Mouse (Mus musculus) C2C12 (cell line): ENCODE data around the gene Rbm44.

Experiments used
- CEBPB ChIP-seq: IDR thresholded peaks from one replicate; pipeline ENCODE4 v1.6.1; 2011; ENCODE audit warnings: low read depth, mild to moderate bottlenecking, control low read depth, moderate library complexity
- CTCF ChIP-seq: IDR thresholded peaks from one replicate; pipeline ENCODE4 v1.5.1; 2011; ENCODE audit not compliant: control insufficient read depth, insufficient read depth, insufficient read length
- FOSL1 ChIP-seq: IDR thresholded peaks from one replicate; pipeline ENCODE4 v1.8.0; 2011; ENCODE audit warnings: mild to moderate bottlenecking, low read length; ENCODE audit not compliant: poor library complexity, insufficient read depth, severe bottlenecking
- MAX ChIP-seq: IDR thresholded peaks from one replicate; pipeline ENCODE4 v1.6.1; 2011; ENCODE audit warnings: mild to moderate bottlenecking, control low read depth
- MYOD1 ChIP-seq: IDR thresholded peaks from one replicate; pipeline ENCODE4 v1.6.1; 2011; ENCODE audit warnings: low read depth; ENCODE audit not compliant: control insufficient read depth, insufficient read length
- MYOG ChIP-seq: IDR thresholded peaks from one replicate; pipeline ENCODE4 v1.6.1; 2011; ENCODE audit not compliant: control insufficient read depth, insufficient read length; ENCODE audit errors: extremely low read depth
- USF1 ChIP-seq: IDR thresholded peaks from one replicate; pipeline ENCODE4 v1.6.1; 2011; ENCODE audit warnings: low read depth, mild to moderate bottlenecking, control low read depth, moderate library complexity

GRCm38 (mm10) chr1:91192184-91192583 is 47.3 kb downstream of the Rbm44 start:
- no peak for TF ChIP-seq USF1
- TF ChIP-seq CTCF, result no peak
- TF ChIP-seq MAX, result no peak
- no peak for TF ChIP-seq CEBPB
- no peak for TF ChIP-seq MYOG
- TF ChIP-seq MYOD1, result no peak
- no peak for TF ChIP-seq FOSL1
